Mouse (Mus musculus): Measurements from ENCODE around the gene Phip.

GRCm38 (mm10) chr9:82973321-82973892 lies 1.9 kb downstream of the Phip start:
- TF ChIP-seq TAL1 (IDR thresholded peaks at IDR 0.05; ENCODE audit: low read length) = no peak
- no peak for TF ChIP-seq GATA1 (IDR thresholded peaks at IDR 0.05; ENCODE audit: low read length)

All from erythroblast, embryonic 14.5 days (primary cell).